Mouse (Mus musculus) lung, adult 2 months (tissue): ENCODE data around the gene Gm11037. TPM values are rescaled to one million over a fixed set of nuclear protein-coding genes. Genes with fewer than 3 reads are reported as not detected.

Experiments
- DNase-seq: peaks from one replicate; pipeline ENCODE4 v3.0.0; 2022
- H3K4me1 ChIP-seq: fragments of 200-500 bp; 2 replicates; pipeline ENCODE4 v1.6.1; 2011; ENCODE audit warnings: low read length; ENCODE audit not compliant: control insufficient read depth, insufficient read depth
- H3K4me3 ChIP-seq: fragments of 200-500 bp; replicated peaks from 2 replicates; pipeline ENCODE3; 2011; ENCODE audit warnings: low read depth, mild to moderate bottlenecking, control low read depth, low read length; ENCODE audit errors: extremely low read depth
- CTCF ChIP-seq: fragments of 200-500 bp; IDR thresholded peaks from 2 replicates; pipeline ENCODE4 v1.5.1; 2011; ENCODE audit warnings: mild to moderate bottlenecking, low read length, control low read depth; ENCODE audit not compliant: insufficient read depth
- POLR2A ChIP-seq: fragments of 200-500 bp; IDR thresholded peaks from 2 replicates; pipeline ENCODE4 v1.6.1; 2011; ENCODE audit warnings: low read depth, mild to moderate bottlenecking, control low read depth, low read length, borderline replicate concordance; ENCODE audit errors: extremely low read depth
- WGBS: fragments of 180-500 bp; shearing (Covaris S2); methylation state at CpG from one replicate; pipeline ENCODE4 v1.1.7; 2018; 5-methylcytosine and 5-hydroxymethylcytosine counted together
- polyA plus RNA-seq: library from polyadenylated mRNA; depleted of rRNA; stranded (reverse); fragments of >200 nt; gene quantifications from 2 replicates; pipeline ENCODE4 v1.2.3, GENCODE M21; 2012

Gm11037 gene
- polyA plus RNA-seq, 1 experiment, result not detected

- H3K4me1 ChIP-seq, result peaks cover 8% of the 10 kb centered on the region
- peak within 1 kb of the TSS; percentile 91 for H3K4me3 ChIP-seq
- DNase-seq, result peak; percentile 61
- 3% methylated on average over 28 of the region's 28 CpGs for WGBS
- peak; percentile 63; the same call in 1 of the 2 replicates for TF ChIP-seq POLR2A
- TF ChIP-seq CTCF, result no peak
These were observed 6.1 kb upstream of the Gm11037 start, which contains the start of gene Hspa12b for GRCm38 (mm10) chr2:131127161-131127730. TSS of gene Hspa12b (plus strand) at chr2:131127280.

GRCm38 (mm10) chr2:131128211-131128610 is 5.1 kb upstream of the Gm11037 start:
- no peak for DNase-seq
- no peak for TF ChIP-seq CTCF
- TF ChIP-seq POLR2A, result peak; percentile 49; the same call in 1 of the 2 replicates
- Histone ChIP-seq H3K4me1 (peaks cover 8% of the 10 kb centered on the region), H3K4me3 (peak overlapping the region; percentile 91)
- 51% methylated on average over 5 of the region's 5 CpGs for WGBS

- no peak for DNase-seq
- no peak for TF ChIP-seq POLR2A
- no peak for TF ChIP-seq CTCF
- 52% methylated on average over 3 of the region's 3 CpGs for WGBS
- peaks cover 8% of the 10 kb centered on the region for H3K4me1 ChIP-seq
- peak overlapping the region; percentile 91 for H3K4me3 ChIP-seq
These were observed 4.6 kb upstream of the Gm11037 start for GRCm38 (mm10) chr2:131128636-131129157.

- TF ChIP-seq POLR2A, result peak; percentile 14; the same call in 1 of the 2 replicates
- no peak for TF ChIP-seq CTCF
- no peak for DNase-seq
- WGBS, result 46% methylated on average over 5 of the region's 5 CpGs
- H3K4me1 ChIP-seq, result peaks cover 12% of the 10 kb centered on the region
- peak overlapping the region; percentile 40 for H3K4me3 ChIP-seq
These were observed 3.5 kb upstream of the Gm11037 start for GRCm38 (mm10) chr2:131129836-131130235.

- TF ChIP-seq POLR2A (no peak), CTCF (no peak)
- peaks cover 15% of the 10 kb centered on the region for H3K4me1 ChIP-seq
- DNase-seq, result no peak
- no peak overlapping the region for H3K4me3 ChIP-seq
- WGBS, result 83% methylated on average over 2 of the region's 2 CpGs
These were observed 2.4 kb upstream of the Gm11037 start for GRCm38 (mm10) chr2:131130849-131131248.

- TF ChIP-seq CTCF (no peak), POLR2A (no peak)
- no peak for DNase-seq
- Histone ChIP-seq H3K4me3 (no peak overlapping the region), H3K4me1 (peaks cover 15% of the 10 kb centered on the region)
- 73% methylated on average over 10 of the region's 10 CpGs for WGBS
These were observed 997 bp upstream of the Gm11037 start for GRCm38 (mm10) chr2:131132111-131132888.

- DNase-seq, result peak; percentile 40
- H3K4me1 ChIP-seq, result peaks cover 11% of the 10 kb centered on the region
- no peak overlapping the region for H3K4me3 ChIP-seq
- TF ChIP-seq POLR2A, result peak; percentile 36; the same call in 1 of the 2 replicates
- TF ChIP-seq CTCF, result no peak
- WGBS, result 55% methylated on average over 1 of the region's 1 CpGs
These were observed 1.1 kb downstream of the Gm11037 start for GRCm38 (mm10) chr2:131134381-131134780.

GRCm38 (mm10) chr2:131134826-131135400 is 1.6 kb downstream of the Gm11037 start:
- Histone ChIP-seq H3K4me3 (no peak overlapping the region), H3K4me1 (peaks cover 11% of the 10 kb centered on the region)
- WGBS, result 58% methylated on average over 8 of the region's 8 CpGs
- TF ChIP-seq POLR2A, result no peak
- TF ChIP-seq CTCF, result no peak
- no peak for DNase-seq

- H3K4me1 ChIP-seq, result peaks cover 16% of the 10 kb centered on the region
- TF ChIP-seq CTCF, result no peak
- TF ChIP-seq POLR2A, result no peak
- 51% methylated on average over 11 of the region's 11 CpGs for WGBS
- no peak overlapping the region for H3K4me3 ChIP-seq
- peak; percentile 3 for DNase-seq
These were observed 2.3 kb downstream of the Gm11037 start for GRCm38 (mm10) chr2:131135521-131136139.
